Mouse (Mus musculus): ENCODE data around the gene Herc6. TPM values are rescaled to one million over a fixed set of nuclear protein-coding genes. Genes with fewer than 3 reads are reported as not detected.
A peak's percentile ranks its signal among the peaks of the same experiment; 100 is the strongest.

Herc6 gene
- polyA plus RNA-seq, 1 experiment from 2014 or later: 3.0 TPM

- H3K4me3 ChIP-seq (replicated peaks; ENCODE audit: low read depth, low read length): peak within 1 kb of the TSS; percentile 55
- ATAC-seq (replicated peaks; ENCODE audit: low FRiP score, low read depth) (peak; percentile 99), DNase-seq (ENCODE audit: low spot score) (peak; percentile 92)
- TF ChIP-seq CTCF (IDR thresholded peaks at IDR 0.05; ENCODE audit: low read depth): no peak
- peak within 1 kb of the TSS; percentile 69 for H3K9ac ChIP-seq (ENCODE audit: low read depth, low read length)
- peaks cover 8% of the 10 kb centered on the region for H3K36me3 ChIP-seq (ENCODE audit: insufficient read depth, low read length)
- peak within 1 kb of the TSS; percentile 97 for H3K27ac ChIP-seq
- peak within 1 kb of the TSS; percentile 72 for H3K4me2 ChIP-seq (ENCODE audit: low read length)
- no peaks in the 10 kb centered on the region for H3K9me3 ChIP-seq (replicated peaks; ENCODE audit: low read length)
- WGBS: under 1% methylated on average over 52 of the region's 52 CpGs
- no peaks in the 10 kb centered on the region for H3K27me3 ChIP-seq (ENCODE audit: insufficient read depth, low read length)
- 0 out of 2 replicates have a peak, but pooled peaks cover 11% of the 10 kb centered on the region for H3K4me1 ChIP-seq (replicated peaks; ENCODE audit: insufficient read depth, low read length)
Measured at GRCm38 (mm10) chr6:57691467-57692261, 110.9 kb downstream of the Herc6 start, which contains the start of gene Pyurf. TSS of gene Pyurf (minus strand) at chr6:57692078.

- H3K9me3 ChIP-seq (replicated peaks; ENCODE audit: low read length): no peaks in the 10 kb centered on the region
- 61% methylated on average over 3 of the region's 3 CpGs for WGBS
- H3K36me3 ChIP-seq (ENCODE audit: insufficient read depth, low read length): no peaks in the 10 kb centered on the region
- DNase-seq (ENCODE audit: low spot score) (no peak), ATAC-seq (replicated peaks; ENCODE audit: low FRiP score, low read depth) (no peak)
- no peaks in the 10 kb centered on the region for H3K27me3 ChIP-seq (ENCODE audit: insufficient read depth, low read length)
- 0 out of 2 replicates have a peak, but pooled peaks cover 11% of the 10 kb centered on the region for H3K4me1 ChIP-seq (replicated peaks; ENCODE audit: insufficient read depth, low read length)
- no peak overlapping the region for H3K27ac ChIP-seq
- no peak overlapping the region for H3K9ac ChIP-seq (ENCODE audit: low read depth, low read length)
- TF ChIP-seq CTCF (IDR thresholded peaks at IDR 0.05; ENCODE audit: low read depth): no peak
- H3K4me3 ChIP-seq (replicated peaks; ENCODE audit: low read depth, low read length): no peak overlapping the region
- H3K4me2 ChIP-seq (ENCODE audit: low read length): no peak overlapping the region
Measured at GRCm38 (mm10) chr6:57693116-57693515, 112.3 kb downstream of the Herc6 start.

- H3K4me3 ChIP-seq (replicated peaks; ENCODE audit: low read depth, low read length): no peak overlapping the region
Measured at GRCm38 (mm10) chr6:57701686-57702085, 120.9 kb downstream of the Herc6 start.

GRCm38 (mm10) chr6:57702376-57702742 lies 121.6 kb downstream of the Herc6 start, which contains the start of gene Lancl2:
TSS of gene Lancl2 (plus strand) at chr6:57702540.
- peak within 1 kb of the TSS; percentile 92 for H3K27ac ChIP-seq
- TF ChIP-seq CTCF (IDR thresholded peaks at IDR 0.05; ENCODE audit: low read depth): no peak
- H3K4me3 ChIP-seq (replicated peaks; ENCODE audit: low read depth, low read length): peak within 1 kb of the TSS; percentile 67
- WGBS: under 1% methylated on average over 10 of the region's 10 CpGs
- H3K4me2 ChIP-seq (ENCODE audit: low read length): peak within 1 kb of the TSS; percentile 64
- peak; percentile 2; the same call in 1 of the 2 replicates for ATAC-seq (replicated peaks; ENCODE audit: low FRiP score, low read depth)
- H3K9ac ChIP-seq (ENCODE audit: low read depth, low read length): peak within 1 kb of the TSS; percentile 82
- no peaks in the 10 kb centered on the region for H3K27me3 ChIP-seq (ENCODE audit: insufficient read depth, low read length)
- no peak for DNase-seq (ENCODE audit: low spot score)
- H3K4me1 ChIP-seq (replicated peaks; ENCODE audit: insufficient read depth, low read length): no peaks in the 10 kb centered on the region
- no peaks in the 10 kb centered on the region for H3K36me3 ChIP-seq (ENCODE audit: insufficient read depth, low read length)
- H3K9me3 ChIP-seq (replicated peaks; ENCODE audit: low read length): no peaks in the 10 kb centered on the region

More at GRCm38 (mm10) chr6:57701686-57702085, 120.9 kb downstream of the Herc6 start:
- ATAC-seq (replicated peaks; ENCODE audit: low FRiP score, low read depth): no peak
- no peak for DNase-seq (ENCODE audit: low spot score)
- WGBS: 73% methylated on average over 4 of the region's 4 CpGs
- Histone ChIP-seq H3K27ac (no peak overlapping the region), H3K4me2 (ENCODE audit: low read length) (peak overlapping the region; percentile 64; the same call in 1 of the 2 replicates), H3K27me3 (ENCODE audit: insufficient read depth, low read length) (no peaks in the 10 kb centered on the region), H3K9ac (ENCODE audit: low read depth, low read length) (no peak overlapping the region), H3K4me1 (replicated peaks; ENCODE audit: insufficient read depth, low read length) (no peaks in the 10 kb centered on the region), H3K36me3 (ENCODE audit: insufficient read depth, low read length) (no peaks in the 10 kb centered on the region), H3K9me3 (replicated peaks; ENCODE audit: low read length) (no peaks in the 10 kb centered on the region)
- TF ChIP-seq CTCF (IDR thresholded peaks at IDR 0.05; ENCODE audit: low read depth): no peak

GRCm38 (mm10) chr6:57702743-57703499 lies 122.1 kb downstream of the Herc6 start:
- no peaks in the 10 kb centered on the region for H3K4me1 ChIP-seq (replicated peaks; ENCODE audit: insufficient read depth, low read length)
- H3K9ac ChIP-seq (ENCODE audit: low read depth, low read length): peak overlapping the region; percentile 82
- peak overlapping the region; percentile 64 for H3K4me2 ChIP-seq (ENCODE audit: low read length)
- no peaks in the 10 kb centered on the region for H3K36me3 ChIP-seq (ENCODE audit: insufficient read depth, low read length)
- no peak for TF ChIP-seq CTCF (IDR thresholded peaks at IDR 0.05; ENCODE audit: low read depth)
- ATAC-seq (replicated peaks; ENCODE audit: low FRiP score, low read depth): peak; percentile 100
- peak; percentile 95 for DNase-seq (ENCODE audit: low spot score)
- peak overlapping the region; percentile 92 for H3K27ac ChIP-seq
- under 1% methylated on average over 59 of the region's 59 CpGs for WGBS
- no peaks in the 10 kb centered on the region for H3K27me3 ChIP-seq (ENCODE audit: insufficient read depth, low read length)
- H3K9me3 ChIP-seq (replicated peaks; ENCODE audit: low read length): no peaks in the 10 kb centered on the region
- H3K4me3 ChIP-seq (replicated peaks; ENCODE audit: low read depth, low read length): peak overlapping the region; percentile 67

GRCm38 (mm10) chr6:57703703-57704102 lies 122.9 kb downstream of the Herc6 start:
- WGBS: 19% methylated on average over 2 of the region's 2 CpGs
- no peaks in the 10 kb centered on the region for H3K36me3 ChIP-seq (ENCODE audit: insufficient read depth, low read length)
- peak; percentile 58 for DNase-seq (ENCODE audit: low spot score)
- peak overlapping the region; percentile 67 for H3K4me3 ChIP-seq (replicated peaks; ENCODE audit: low read depth, low read length)
- TF ChIP-seq CTCF (IDR thresholded peaks at IDR 0.05; ENCODE audit: low read depth): no peak
- H3K27me3 ChIP-seq (ENCODE audit: insufficient read depth, low read length): no peaks in the 10 kb centered on the region
- peak overlapping the region; percentile 64 for H3K4me2 ChIP-seq (ENCODE audit: low read length)
- no peaks in the 10 kb centered on the region for H3K4me1 ChIP-seq (replicated peaks; ENCODE audit: insufficient read depth, low read length)
- H3K27ac ChIP-seq: peak overlapping the region; percentile 92; the same call in 1 of the 2 replicates
- H3K9ac ChIP-seq (ENCODE audit: low read depth, low read length): peak overlapping the region; percentile 82
- no peaks in the 10 kb centered on the region for H3K9me3 ChIP-seq (replicated peaks; ENCODE audit: low read length)
- peak; percentile 23; the same call in 1 of the 2 replicates for ATAC-seq (replicated peaks; ENCODE audit: low FRiP score, low read depth)
